Mouse (Mus musculus): ENCODE data around the gene Arcn1. TPM values are rescaled to one million over a fixed set of nuclear protein-coding genes. Genes with fewer than 3 reads are reported as not detected.
A peak's percentile ranks its signal among the peaks of the same experiment; 100 is the strongest.

The Arcn1 gene
- polyA plus RNA-seq, 1 experiment from 2014 or later: 169 TPM

GRCm38 (mm10) chr9:44713574-44713973 lies 54.1 kb downstream of the Arcn1 start:
- Histone ChIP-seq H3K36me3 (replicated peaks) (peaks cover 98% of the 10 kb centered on the region), H3K4me1 (peaks cover 13% of the 10 kb centered on the region), H3K27ac (replicated peaks) (no peak overlapping the region), H3K27me3 (replicated peaks; ENCODE audit: low read depth, poor library complexity, severe bottlenecking) (0 out of 2 replicates have a peak, but pooled peaks cover 7% of the 10 kb centered on the region), H3K9me3 (no peaks in the 10 kb centered on the region), H3K4me3 (no peak overlapping the region)
- WGBS: 80% methylated on average over 2 of the region's 2 CpGs
- DNase-seq (ENCODE audit: low spot score): no peak

DNA sequence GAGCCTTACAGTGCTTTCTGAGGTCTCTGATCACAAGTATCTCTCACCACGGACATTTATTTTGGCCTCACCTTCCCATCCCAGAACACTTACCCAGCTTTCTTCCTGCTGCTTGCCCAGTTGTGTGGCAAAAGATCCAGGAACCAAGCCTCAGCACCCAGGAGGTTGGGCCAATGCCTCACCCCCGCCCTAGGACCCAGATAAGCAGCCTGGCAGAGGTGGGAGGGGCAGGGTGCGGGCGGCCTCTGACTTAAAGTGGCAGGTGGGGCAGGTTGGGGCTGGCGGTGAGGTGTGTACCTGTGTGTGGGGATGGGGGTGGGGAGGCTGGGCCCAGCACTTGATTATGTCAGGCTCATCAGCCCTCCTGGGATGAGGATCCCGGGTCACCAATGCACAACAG lies 54.6 kb downstream of the Arcn1 start:
- H3K36me3 ChIP-seq (replicated peaks): peaks cover 97% of the 10 kb centered on the region
- H3K4me3 ChIP-seq: no peak overlapping the region
- H3K27ac ChIP-seq (replicated peaks): no peak overlapping the region
- no peak for DNase-seq (ENCODE audit: low spot score)
- H3K27me3 ChIP-seq (replicated peaks; ENCODE audit: low read depth, poor library complexity, severe bottlenecking): peaks cover 7% of the 10 kb centered on the region; the same call in 1 of the 2 replicates
- no peaks in the 10 kb centered on the region for H3K9me3 ChIP-seq
- WGBS: 84% methylated on average over 6 of the region's 6 CpGs
- peaks cover 18% of the 10 kb centered on the region for H3K4me1 ChIP-seq

DNA sequence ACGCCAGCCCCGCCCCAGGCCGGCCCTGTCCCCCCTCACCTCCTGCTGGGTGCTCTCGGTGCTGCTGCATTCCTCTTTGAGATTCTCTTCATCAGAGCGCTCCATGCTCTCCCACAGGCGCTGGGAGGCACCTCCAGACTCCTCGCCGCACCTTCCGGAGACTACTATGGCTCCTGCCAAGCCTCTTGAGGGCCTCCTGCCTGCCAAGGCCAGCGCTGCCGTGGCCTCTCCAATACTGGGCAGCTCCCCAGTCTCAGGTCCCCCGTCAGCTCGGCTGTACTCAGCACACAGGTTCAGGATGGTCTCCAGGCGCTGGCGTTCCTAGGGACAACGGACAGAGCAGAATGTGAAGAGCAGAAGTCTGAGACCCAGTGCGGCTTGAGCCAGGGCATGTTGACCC lies 56.0 kb downstream of the Arcn1 start:
- Histone ChIP-seq H3K27ac (replicated peaks) (no peak overlapping the region; the same call in 1 of the 2 replicates), H3K4me1 (peaks cover 22% of the 10 kb centered on the region), H3K9me3 (no peaks in the 10 kb centered on the region), H3K4me3 (no peak overlapping the region), H3K36me3 (replicated peaks) (peaks cover 97% of the 10 kb centered on the region), H3K27me3 (replicated peaks; ENCODE audit: low read depth, poor library complexity, severe bottlenecking) (peaks cover 14% of the 10 kb centered on the region; the same call in 1 of the 2 replicates)
- 71% methylated on average over 17 of the region's 17 CpGs for WGBS
- no peak for DNase-seq (ENCODE audit: low spot score)

DNA sequence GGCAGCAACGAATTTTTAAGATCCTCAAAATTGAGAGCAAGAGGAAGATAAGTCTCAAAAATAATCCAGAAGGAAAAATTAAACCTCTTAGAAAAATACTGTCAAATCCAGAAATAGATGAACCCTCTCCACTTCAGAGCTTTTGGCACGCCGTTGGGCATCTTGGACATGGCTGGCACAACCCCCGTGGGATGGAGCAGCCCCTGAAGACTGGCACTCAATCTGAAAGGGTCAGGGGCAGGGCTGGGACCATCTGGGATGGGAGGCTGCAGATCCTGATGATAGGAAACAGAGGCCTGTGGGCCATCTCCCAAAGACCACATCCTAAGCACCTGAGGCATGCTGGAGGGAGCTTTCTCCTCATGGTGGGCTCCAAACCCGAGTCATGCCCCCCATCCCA lies 57.4 kb downstream of the Arcn1 start:
- no peak overlapping the region for H3K4me3 ChIP-seq
- H3K4me1 ChIP-seq: peaks cover 22% of the 10 kb centered on the region
- WGBS: 85% methylated on average over 5 of the region's 5 CpGs
- no peaks in the 10 kb centered on the region for H3K9me3 ChIP-seq
- no peak for DNase-seq (ENCODE audit: low spot score)
- H3K27ac ChIP-seq (replicated peaks): no peak overlapping the region
- H3K36me3 ChIP-seq (replicated peaks): peaks cover 97% of the 10 kb centered on the region
- peaks cover 14% of the 10 kb centered on the region; the same call in 1 of the 2 replicates for H3K27me3 ChIP-seq (replicated peaks; ENCODE audit: low read depth, poor library complexity, severe bottlenecking)

GRCm38 (mm10) chr9:44709600-44709999 lies 58.0 kb downstream of the Arcn1 start:
- whole genome bisulfite sequencing: 47% methylated on average over 2 of the region's 2 CpGs
- peaks cover 97% of the 10 kb centered on the region for H3K36me3 ChIP-seq (replicated peaks)
- H3K4me3 ChIP-seq: peak overlapping the region; percentile 55; the same call in 1 of the 2 replicates
- peak; percentile 59 for DNase-seq (ENCODE audit: low spot score)
- H3K9me3 ChIP-seq: no peaks in the 10 kb centered on the region
- H3K27me3 ChIP-seq (replicated peaks; ENCODE audit: low read depth, poor library complexity, severe bottlenecking): peaks cover 14% of the 10 kb centered on the region; the same call in 1 of the 2 replicates
- peak overlapping the region; percentile 71; the same call in 1 of the 2 replicates for H3K27ac ChIP-seq (replicated peaks)
- H3K4me1 ChIP-seq: peaks cover 22% of the 10 kb centered on the region

GRCm38 (mm10) chr9:44708925-44709324 lies 58.7 kb downstream of the Arcn1 start:
- Histone ChIP-seq H3K4me3 (peak overlapping the region; percentile 55), H3K27me3 (replicated peaks; ENCODE audit: low read depth, poor library complexity, severe bottlenecking) (peaks cover 14% of the 10 kb centered on the region; the same call in 1 of the 2 replicates), H3K9me3 (no peaks in the 10 kb centered on the region), H3K4me1 (peaks cover 24% of the 10 kb centered on the region), H3K27ac (replicated peaks) (peak overlapping the region; percentile 71), H3K36me3 (replicated peaks) (peaks cover 97% of the 10 kb centered on the region)
- WGBS: 25% methylated on average over 6 of the region's 6 CpGs
- DNase-seq (ENCODE audit: low spot score): peak; percentile 49

GRCm38 (mm10) chr9:44708429-44708765 lies 59.2 kb downstream of the Arcn1 start:
- Histone ChIP-seq H3K9me3 (no peaks in the 10 kb centered on the region), H3K27ac (replicated peaks) (peak overlapping the region; percentile 71), H3K4me1 (peaks cover 25% of the 10 kb centered on the region), H3K36me3 (replicated peaks) (peaks cover 97% of the 10 kb centered on the region), H3K27me3 (replicated peaks; ENCODE audit: low read depth, poor library complexity, severe bottlenecking) (peaks cover 14% of the 10 kb centered on the region; the same call in 1 of the 2 replicates), H3K4me3 (peak overlapping the region; percentile 55)
- DNase-seq (ENCODE audit: low spot score): peak; percentile 84
- WGBS: 2% methylated on average over 24 of the region's 24 CpGs

- H3K27ac ChIP-seq (replicated peaks): peak overlapping the region; percentile 71
Measured at GRCm38 (mm10) chr9:44707749-44708428, 59.8 kb downstream of the Arcn1 start.

GRCm38 (mm10) chr9:44699730-44700129 lies 67.9 kb downstream of the Arcn1 start:
- Histone ChIP-seq H3K36me3 (replicated peaks) (peaks cover 100% of the 10 kb centered on the region), H3K27ac (replicated peaks) (no peak overlapping the region), H3K4me1 (0 out of 2 replicates have a peak, but pooled peaks cover 3% of the 10 kb centered on the region), H3K9me3 (no peaks in the 10 kb centered on the region), H3K27me3 (replicated peaks; ENCODE audit: low read depth, poor library complexity, severe bottlenecking) (no peaks in the 10 kb centered on the region), H3K4me3 (no peak overlapping the region)
- WGBS: 86% methylated on average over 5 of the region's 5 CpGs
- DNase-seq (ENCODE audit: low spot score): no peak

More at GRCm38 (mm10) chr9:44707749-44708428, 59.8 kb downstream of the Arcn1 start:
- no peak for DNase-seq (ENCODE audit: low spot score)
- 28% methylated on average over 28 of the region's 28 CpGs for WGBS
- peak overlapping the region; percentile 55 for H3K4me3 ChIP-seq
- H3K36me3 ChIP-seq (replicated peaks): peaks cover 97% of the 10 kb centered on the region
- H3K9me3 ChIP-seq: no peaks in the 10 kb centered on the region
- H3K27me3 ChIP-seq (replicated peaks; ENCODE audit: low read depth, poor library complexity, severe bottlenecking): peaks cover 14% of the 10 kb centered on the region; the same call in 1 of the 2 replicates
- peaks cover 25% of the 10 kb centered on the region for H3K4me1 ChIP-seq

DNA sequence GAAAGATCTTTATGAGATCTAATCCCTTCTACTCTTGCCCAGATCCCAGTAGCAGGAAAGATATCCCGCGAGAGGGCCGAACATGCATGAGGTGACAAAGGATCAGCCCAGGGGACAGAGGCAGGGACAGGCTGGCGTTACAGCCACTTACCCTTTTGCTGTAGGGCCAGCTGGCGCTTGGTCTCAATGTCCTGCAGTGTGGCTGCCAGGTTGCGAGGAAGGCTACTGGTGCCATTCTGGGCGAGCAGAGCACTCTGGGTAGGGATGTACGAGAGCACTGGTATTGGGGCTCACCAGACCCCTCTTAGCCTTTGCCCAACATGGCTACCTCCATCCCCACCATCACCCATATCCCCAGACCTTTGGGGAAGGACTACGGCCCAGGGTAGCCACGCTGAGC lies 68.4 kb downstream of the Arcn1 start:
- Histone ChIP-seq H3K27ac (replicated peaks) (no peak overlapping the region), H3K36me3 (replicated peaks) (peaks cover 100% of the 10 kb centered on the region), H3K27me3 (replicated peaks; ENCODE audit: low read depth, poor library complexity, severe bottlenecking) (no peaks in the 10 kb centered on the region), H3K9me3 (no peaks in the 10 kb centered on the region), H3K4me1 (0 out of 2 replicates have a peak, but pooled peaks cover 3% of the 10 kb centered on the region), H3K4me3 (no peak overlapping the region)
- no peak for DNase-seq (ENCODE audit: low spot score)
- WGBS: 85% methylated on average over 10 of the region's 10 CpGs

DNA sequence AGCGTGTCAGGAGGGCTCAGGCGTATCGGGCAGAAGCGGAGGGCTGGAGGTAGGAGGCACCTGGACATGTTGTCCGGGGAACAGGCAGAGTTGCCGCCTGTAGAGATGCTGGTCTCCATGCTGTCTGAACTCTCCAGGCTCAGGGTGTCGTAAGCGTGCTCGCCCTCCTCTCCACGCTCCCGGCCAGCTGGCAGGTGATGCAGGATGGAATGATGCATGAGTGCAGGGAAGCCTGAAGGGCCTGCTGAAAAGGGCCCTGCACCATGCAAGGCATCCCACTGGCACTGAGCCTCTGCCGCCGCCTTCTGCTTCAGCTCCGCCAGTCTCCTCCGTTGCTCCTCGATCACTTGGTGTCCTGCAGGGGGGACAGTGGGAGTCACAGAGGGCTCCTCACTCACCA lies 69.8 kb downstream of the Arcn1 start:
- Histone ChIP-seq H3K9me3 (no peaks in the 10 kb centered on the region), H3K36me3 (replicated peaks) (peaks cover 100% of the 10 kb centered on the region), H3K27me3 (replicated peaks; ENCODE audit: low read depth, poor library complexity, severe bottlenecking) (no peaks in the 10 kb centered on the region), H3K4me1 (no peaks in the 10 kb centered on the region), H3K4me3 (no peak overlapping the region), H3K27ac (replicated peaks) (no peak overlapping the region; the same call in 1 of the 2 replicates)
- 94% methylated on average over 16 of the region's 16 CpGs for WGBS
- DNase-seq (ENCODE audit: low spot score): no peak

DNA sequence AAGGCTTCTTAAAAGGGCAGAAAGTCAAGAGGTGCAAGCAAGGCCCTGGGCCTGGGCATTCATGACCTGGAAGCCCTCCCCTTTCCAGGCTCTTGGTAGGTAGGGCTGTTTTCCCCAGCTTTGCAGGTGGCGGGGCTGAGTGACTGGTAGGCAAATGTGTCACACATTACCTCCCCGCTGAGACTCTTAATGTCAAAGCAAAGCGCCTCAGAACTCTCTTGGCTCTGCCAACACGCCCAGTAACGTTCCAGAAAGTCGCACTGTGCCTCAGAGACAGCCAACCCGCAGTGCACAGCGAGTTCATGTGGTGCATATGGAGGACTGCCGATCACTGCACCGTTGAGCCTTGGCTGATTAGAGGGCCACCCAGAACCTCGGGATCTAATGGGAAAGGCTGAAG lies 74.6 kb downstream of the Arcn1 start:
- Histone ChIP-seq H3K36me3 (replicated peaks) (peaks cover 98% of the 10 kb centered on the region), H3K9me3 (no peaks in the 10 kb centered on the region), H3K27ac (replicated peaks) (no peak overlapping the region), H3K4me1 (peaks cover 14% of the 10 kb centered on the region), H3K27me3 (replicated peaks; ENCODE audit: low read depth, poor library complexity, severe bottlenecking) (no peaks in the 10 kb centered on the region), H3K4me3 (no peak overlapping the region)
- DNase-seq (ENCODE audit: low spot score): no peak
- WGBS: 91% methylated on average over 11 of the region's 11 CpGs

Data from embryonic facial prominence, embryonic 10.5 days (tissue).